Mouse (Mus musculus) myocyte (in vitro differentiated cells): ENCODE data around the gene Rpp25l.

Experiments
- CEBPB ChIP-seq: IDR thresholded peaks from 2 replicates; pipeline ENCODE4 v1.6.1; 2011; ENCODE audit warnings: mild to moderate bottlenecking, moderate library complexity; ENCODE audit not compliant: poor library complexity, insufficient read depth, severe bottlenecking
- E2F4 ChIP-seq: IDR thresholded peaks from one replicate; pipeline ENCODE4 v1.6.1; 2011; ENCODE audit warnings: mild to moderate bottlenecking, control low read depth, moderate library complexity; ENCODE audit not compliant: insufficient read depth
- MAX ChIP-seq: IDR thresholded peaks from one replicate; pipeline ENCODE4 v1.6.1; 2011; ENCODE audit warnings: low read depth, mild to moderate bottlenecking, control low read depth
- MYOD1 ChIP-seq, 3 experiments: IDR thresholded peaks; one replicate each; pipeline ENCODE4 v1.6.1; 2011; ENCODE audit warnings: control low read depth in 2 of 3, low read depth in 2 of 3, mild to moderate bottlenecking in 2 of 3, moderate library complexity in 1 of 3; ENCODE audit not compliant: insufficient read length in 2 of 3, control insufficient read depth in 1 of 3
- MYOG ChIP-seq, 3 experiments: IDR thresholded peaks; one replicate each; pipeline ENCODE4 v1.6.1; 2011; ENCODE audit warnings: control low read depth in 2 of 3, low read depth in 2 of 3, mild to moderate bottlenecking in 2 of 3; ENCODE audit not compliant: insufficient read length in 2 of 3, control insufficient read depth in 1 of 3, insufficient read depth in 1 of 3
- POLR2A ChIP-seq: IDR thresholded peaks from one replicate; pipeline ENCODE4 v1.6.1; 2011; ENCODE audit warnings: low read depth, mild to moderate bottlenecking, control low read depth, moderate library complexity; ENCODE audit not compliant: insufficient read length
- POLR2AphosphoS2 ChIP-seq: IDR thresholded peaks from one replicate; pipeline ENCODE4 v1.6.1; 2011; ENCODE audit warnings: low read depth, control low read depth; ENCODE audit not compliant: insufficient read length
- REST ChIP-seq: IDR thresholded peaks from one replicate; pipeline ENCODE4 v1.6.1; 2011; ENCODE audit warnings: mild to moderate bottlenecking, control low read depth, moderate library complexity; ENCODE audit not compliant: insufficient read depth, insufficient read length
- TCF12 ChIP-seq: IDR thresholded peaks from one replicate; pipeline ENCODE4 v1.6.1; 2011; ENCODE audit warnings: mild to moderate bottlenecking, control low read depth; ENCODE audit not compliant: poor library complexity, insufficient read depth, severe bottlenecking
- TCF3 ChIP-seq: IDR thresholded peaks from one replicate; pipeline ENCODE4 v1.6.1; 2011; ENCODE audit warnings: low read depth, control low read depth; ENCODE audit not compliant: insufficient read length
- USF1 ChIP-seq: IDR thresholded peaks from one replicate; pipeline ENCODE4 v1.6.1; 2011; ENCODE audit warnings: low read depth, mild to moderate bottlenecking, control low read depth, moderate library complexity

DNA sequence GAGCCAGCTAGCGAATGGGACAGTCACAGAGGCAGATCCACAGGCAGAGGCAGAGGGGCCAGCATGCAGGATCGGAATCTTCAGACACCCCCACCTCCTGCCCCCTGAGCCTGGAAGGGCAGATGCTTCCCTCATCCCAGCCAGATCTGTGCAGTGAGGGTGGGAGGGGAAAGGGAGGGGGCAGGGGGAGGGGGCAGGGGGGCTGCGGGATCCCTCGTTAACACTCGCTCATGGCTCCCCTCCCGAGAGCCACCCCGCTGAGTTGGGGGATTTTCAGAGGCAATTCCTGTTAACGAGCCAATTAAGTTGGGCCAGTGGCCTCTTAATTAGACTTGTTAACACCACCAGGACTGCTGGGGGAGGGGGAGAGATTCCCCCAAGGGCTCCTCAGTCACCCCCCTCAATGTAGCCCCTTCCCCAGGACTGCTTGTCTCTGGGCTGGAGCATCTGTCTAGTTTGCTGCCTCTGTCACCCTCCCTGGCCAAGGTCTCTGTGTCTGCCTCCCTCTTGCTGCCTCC, 41.3 kb downstream of the Rpp25l start:
- TF ChIP-seq TCF3, result no peak
- TF ChIP-seq USF1, result no peak
- TF ChIP-seq POLR2A, result no peak
- no peak for TF ChIP-seq REST
- TF ChIP-seq MAX, result no peak
- TF ChIP-seq E2F4, result no peak
- TF ChIP-seq MYOD1 (IDR thresholded peaks at IDR 0.05; ENCODE audit: control insufficient read depth in 1 of 3, insufficient read length in 2 of 3, low read depth in 2 of 3), result no peak
- TF ChIP-seq CEBPB, result no peak
- TF ChIP-seq POLR2AphosphoS2, result no peak
- no peak for TF ChIP-seq TCF12
- no peak for TF ChIP-seq MYOG (IDR thresholded peaks at IDR 0.05; ENCODE audit: control insufficient read depth in 1 of 3, insufficient read depth in 1 of 3, insufficient read length in 2 of 3, low read depth in 2 of 3)
